Mouse (Mus musculus): ENCODE data around the gene Bdkrb1. TPM values are rescaled to one million over a fixed set of nuclear protein-coding genes. Genes with fewer than 3 reads are reported as not detected.

The Bdkrb1 gene
- total RNA-seq, 2 experiments from 2014 or later, result 0.20 TPM; not detected in 1

DNA sequence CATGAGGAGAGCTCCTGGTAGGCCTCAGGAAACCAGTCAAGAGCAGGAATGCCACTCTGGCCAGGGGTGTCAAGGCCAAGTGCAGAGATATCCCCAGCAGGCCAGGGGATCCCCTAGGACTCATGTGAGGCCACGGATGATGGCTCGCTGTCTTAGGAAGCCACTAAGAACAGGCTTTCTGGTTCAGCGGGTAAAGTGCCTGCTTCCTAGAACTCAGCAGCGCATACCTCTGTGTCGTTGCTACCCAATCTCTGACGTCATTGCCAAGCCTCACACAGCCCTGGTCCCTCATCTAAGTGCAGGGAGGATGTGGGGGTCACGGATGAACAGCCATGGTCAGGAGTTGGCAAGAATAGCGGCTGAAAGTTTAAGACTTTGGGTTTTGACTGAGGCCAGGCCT lies 5.8 kb upstream of the Bdkrb1 start:
- DNase-seq (ENCODE audit: low spot score in 2 of 2), result no peak

DNA sequence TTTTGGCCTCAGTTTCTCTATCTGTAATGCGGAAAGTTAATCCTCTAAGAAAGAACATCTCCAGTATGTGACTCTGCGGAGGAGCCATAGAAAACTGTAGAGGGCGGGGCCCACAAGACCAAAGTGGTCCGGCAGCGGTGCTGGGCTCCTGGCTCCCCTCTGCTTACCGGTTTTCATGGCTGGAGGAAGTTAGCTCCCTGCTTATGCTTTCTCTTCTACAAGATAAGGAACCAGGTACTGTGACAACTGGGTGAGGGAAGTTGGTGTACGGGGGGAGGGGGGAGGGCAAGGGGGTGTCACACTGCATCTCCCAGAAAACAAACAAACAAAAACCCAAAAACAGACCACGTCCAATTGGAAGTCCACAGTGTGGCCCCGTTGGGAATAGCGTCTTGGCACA lies 4.4 kb upstream of the Bdkrb1 start:
- DNase-seq (ENCODE audit: low spot score in 2 of 2), result no peak

DNA sequence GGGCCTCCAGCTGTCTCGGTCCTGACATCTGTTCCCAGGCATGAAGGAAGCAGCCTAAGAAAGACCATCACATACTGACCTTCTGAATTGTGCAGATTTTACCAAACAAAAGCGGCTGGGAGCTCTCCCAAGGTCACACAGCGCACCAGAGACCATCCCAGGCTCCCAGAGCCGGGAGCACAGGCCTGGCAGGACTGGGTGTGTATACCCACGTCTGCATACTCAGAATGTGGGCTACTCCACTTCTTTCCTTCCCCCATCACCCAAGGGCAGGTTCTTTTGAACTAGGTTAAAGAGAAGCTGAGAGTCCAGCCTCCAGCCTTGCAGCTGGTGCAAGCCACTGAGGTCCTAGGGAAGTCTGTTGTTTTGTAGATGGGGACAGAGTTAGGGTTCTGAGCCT lies 3.8 kb upstream of the Bdkrb1 start:
- DNase-seq (ENCODE audit: low spot score in 2 of 2), result no peak

DNA sequence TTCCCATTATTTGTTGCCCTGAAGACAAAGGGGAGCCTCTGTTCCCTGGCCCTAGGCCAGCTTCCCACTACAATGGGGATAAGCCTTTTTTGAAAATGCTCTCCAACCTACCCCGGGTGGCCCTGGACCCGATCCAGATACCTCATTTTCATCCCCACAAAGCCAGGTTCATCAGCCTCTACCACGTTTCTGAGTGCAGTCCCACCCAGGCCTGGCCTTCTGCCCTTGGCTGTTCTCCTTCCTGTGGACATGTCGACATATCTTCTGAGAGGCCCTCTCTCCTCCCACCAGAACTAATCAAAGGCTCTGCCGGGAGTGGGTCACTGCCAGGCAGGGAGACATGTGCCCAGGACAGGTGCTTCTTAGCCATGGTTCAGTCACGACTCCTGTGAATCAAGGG lies 1.3 kb upstream of the Bdkrb1 start:
- no peak for DNase-seq (ENCODE audit: low spot score in 2 of 2)

DNA sequence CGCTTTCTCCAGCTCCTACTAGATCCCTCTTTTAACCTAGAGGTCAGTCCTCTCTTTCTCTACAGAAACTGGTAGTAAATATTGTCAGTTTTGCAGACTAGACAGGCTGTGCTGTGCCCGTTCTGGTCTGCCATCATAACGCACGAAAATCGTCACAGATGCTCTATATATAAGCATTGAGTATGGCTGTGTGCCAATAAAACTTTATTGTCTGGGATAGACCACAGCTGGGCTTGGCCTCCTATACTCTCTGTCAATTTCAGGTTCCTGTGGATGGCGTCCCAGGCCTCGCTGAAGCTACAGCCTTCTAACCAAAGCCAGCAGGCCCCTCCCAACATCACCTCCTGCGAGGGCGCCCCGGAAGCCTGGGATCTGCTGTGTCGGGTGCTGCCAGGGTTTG lies 1.0 kb downstream of the Bdkrb1 start:
- no peak for DNase-seq (ENCODE audit: low spot score in 2 of 2)

DNA sequence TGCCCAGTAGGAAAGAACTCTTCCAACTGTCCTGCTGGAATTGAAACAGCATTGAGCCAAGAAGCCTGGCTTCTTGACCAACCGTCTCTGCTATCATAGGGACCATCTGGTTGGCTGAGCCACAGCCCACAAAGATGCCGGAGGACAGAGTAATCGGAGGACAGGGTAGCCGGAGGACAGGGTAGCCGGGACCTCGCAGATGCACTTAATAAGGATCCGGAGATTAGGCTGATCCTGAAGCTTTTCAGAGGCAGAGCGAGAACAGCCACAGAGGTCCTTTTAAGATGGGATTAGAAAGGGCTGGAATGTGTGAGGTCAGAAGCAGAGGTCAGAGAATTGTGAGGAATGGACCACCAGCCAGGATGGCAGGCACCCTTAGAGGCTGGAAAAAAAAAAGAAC lies 2.3 kb downstream of the Bdkrb1 start:
- no peak for DNase-seq (ENCODE audit: low spot score in 2 of 2)

DNA sequence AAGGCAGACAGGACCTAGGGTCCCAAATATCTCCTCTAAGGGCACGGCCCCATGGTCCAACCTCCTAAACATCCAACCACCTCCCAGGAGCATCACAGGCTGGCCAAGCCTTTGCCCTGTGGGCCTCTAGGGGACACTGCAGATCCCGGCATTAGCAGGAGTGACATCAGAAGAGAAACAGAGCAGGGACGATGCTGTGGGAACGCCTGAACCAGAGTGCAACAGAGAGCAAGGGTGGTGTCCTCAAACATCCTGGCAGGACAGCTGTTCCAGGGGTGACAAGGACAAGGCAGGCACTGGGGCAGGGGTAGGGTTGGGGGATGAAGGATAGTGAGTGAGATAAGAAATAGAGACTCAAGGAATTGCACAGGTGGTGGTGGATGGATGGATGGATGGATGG lies 4.0 kb downstream of the Bdkrb1 start:
- no peak for DNase-seq (ENCODE audit: low spot score in 2 of 2)

DNA sequence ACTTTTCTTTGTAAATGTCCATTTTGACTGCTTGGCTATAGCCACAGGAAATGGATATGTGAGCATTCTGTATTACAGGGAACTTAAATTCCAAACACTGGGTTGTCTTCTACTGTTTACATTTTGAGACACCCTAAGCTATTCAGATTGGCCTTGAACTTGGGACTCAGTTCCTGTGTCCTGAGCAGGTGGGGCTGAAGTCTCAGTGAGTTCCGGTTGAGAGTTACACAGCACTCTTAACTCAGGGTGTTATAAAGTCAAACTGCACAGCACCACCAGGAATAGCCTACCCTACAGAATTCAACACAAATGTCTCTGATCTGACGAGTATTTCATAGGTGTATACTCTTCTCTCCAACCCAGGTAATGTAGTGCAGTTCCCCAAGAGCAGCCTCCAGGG lies 8.2 kb downstream of the Bdkrb1 start:
- DNase-seq (ENCODE audit: low spot score in 2 of 2), result no peak

DNA sequence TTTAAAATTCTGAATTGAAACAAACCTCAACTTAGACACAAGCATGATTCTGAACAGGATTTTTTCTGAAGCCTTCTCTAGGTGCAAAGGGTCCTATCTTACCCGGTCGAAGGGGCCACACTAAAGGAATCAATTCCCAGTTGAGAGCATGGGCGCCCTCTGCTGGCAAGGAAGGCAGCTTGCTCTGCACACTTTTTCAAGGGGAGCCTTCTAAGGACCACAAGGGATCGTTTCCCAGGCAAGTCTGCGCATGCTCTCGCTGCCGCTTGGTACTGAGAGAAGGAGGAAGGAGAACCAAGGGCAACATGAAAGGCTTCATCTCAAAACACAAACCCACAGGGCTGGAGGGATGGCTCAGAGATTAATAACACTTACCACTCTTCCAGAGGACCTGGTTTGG lies 8.9 kb downstream of the Bdkrb1 start:
- peak in 1 of 2 experiments; percentile 51 for DNase-seq (ENCODE audit: low spot score in 2 of 2)

DNA sequence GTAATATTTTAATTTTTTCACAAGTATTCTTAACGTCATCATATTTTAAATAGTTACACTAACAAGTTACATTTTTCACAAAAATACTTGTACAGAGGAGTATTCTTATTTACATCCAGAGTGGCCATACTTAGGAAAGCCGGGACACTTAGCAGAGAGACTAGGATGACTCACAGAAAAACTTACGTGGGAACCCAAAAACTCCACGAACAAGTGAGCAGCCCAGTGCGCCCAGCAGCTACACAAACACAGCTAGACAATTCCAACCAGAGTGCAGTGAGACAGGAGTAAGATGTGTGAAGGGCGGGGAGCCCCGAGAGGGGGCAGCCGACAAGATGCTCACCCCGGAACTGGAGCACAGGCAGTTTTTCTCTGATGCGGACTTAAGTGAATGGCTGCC lies 10.7 kb downstream of the Bdkrb1 start:
- DNase-seq (ENCODE audit: low spot score in 2 of 2), result no peak

DNA sequence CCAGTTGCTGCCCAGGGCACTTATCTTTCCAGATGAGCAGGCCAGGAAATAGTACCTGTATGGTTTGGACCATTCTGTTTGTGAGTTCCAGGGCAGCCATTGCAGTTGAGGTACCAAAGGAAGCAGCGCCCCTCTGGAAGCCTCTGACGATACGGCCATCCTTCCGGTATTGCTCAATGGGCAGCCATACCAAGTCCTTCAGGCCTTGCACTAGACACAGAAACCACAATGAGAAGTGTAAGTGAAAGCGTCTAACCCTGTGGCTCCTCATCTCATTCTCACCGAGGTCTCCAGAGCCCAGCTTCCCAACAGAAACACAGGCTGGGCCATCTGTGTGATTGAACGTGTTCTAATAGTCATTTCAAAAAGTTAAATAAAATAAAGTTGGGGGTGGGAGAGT lies 19.2 kb downstream of the Bdkrb1 start:
- DNase-seq (ENCODE audit: low spot score in 2 of 2), result no peak

DNA sequence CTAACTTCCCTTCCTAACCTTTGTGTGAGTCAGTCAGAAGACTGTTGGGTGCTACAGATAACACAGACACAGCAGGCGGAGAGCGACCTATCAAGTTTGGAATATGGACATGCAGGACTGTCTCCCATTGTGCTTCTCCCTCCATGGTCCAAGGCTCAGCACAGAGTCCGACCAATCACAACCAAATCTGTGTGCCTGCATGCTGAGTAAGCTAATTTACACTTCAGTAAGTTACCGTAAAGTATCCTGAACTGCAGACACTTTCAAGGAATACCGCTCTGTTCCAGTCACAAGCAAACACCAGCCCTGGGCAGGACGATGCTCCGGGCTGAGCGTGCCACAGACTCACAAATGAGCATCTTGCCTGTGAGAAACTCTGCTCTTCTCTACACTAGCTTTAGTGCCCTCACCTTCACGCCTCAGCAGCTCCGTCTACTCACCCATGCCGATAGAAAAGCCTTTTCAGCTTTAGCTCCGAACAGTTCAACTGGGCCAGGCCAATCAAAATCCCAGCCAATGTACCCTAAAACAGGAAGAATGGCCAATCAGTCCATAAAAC lies 20.2 kb downstream of the Bdkrb1 start:
- no peak for DNase-seq (ENCODE audit: low spot score in 2 of 2)

DNA sequence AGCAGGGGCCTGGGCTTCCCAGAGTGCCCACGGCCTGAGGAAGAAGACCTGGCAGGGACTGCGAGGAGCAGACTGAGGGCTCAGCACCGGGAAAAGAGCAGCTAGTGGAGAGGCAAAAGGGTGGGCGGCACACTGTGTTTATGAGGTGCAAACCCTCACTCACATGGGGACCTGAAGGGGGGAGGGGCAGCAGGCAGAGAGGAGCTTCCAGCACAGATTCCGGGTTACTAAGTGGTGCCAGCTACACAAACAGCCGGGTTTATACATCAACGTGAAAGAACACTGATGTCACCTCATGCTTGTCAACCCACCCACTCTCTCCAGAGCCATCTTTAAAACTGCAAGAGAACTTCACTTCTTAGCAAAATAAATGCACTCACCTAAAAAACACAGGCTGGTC lies 22.9 kb downstream of the Bdkrb1 start:
- no peak for DNase-seq (ENCODE audit: low spot score in 2 of 2)

DNA sequence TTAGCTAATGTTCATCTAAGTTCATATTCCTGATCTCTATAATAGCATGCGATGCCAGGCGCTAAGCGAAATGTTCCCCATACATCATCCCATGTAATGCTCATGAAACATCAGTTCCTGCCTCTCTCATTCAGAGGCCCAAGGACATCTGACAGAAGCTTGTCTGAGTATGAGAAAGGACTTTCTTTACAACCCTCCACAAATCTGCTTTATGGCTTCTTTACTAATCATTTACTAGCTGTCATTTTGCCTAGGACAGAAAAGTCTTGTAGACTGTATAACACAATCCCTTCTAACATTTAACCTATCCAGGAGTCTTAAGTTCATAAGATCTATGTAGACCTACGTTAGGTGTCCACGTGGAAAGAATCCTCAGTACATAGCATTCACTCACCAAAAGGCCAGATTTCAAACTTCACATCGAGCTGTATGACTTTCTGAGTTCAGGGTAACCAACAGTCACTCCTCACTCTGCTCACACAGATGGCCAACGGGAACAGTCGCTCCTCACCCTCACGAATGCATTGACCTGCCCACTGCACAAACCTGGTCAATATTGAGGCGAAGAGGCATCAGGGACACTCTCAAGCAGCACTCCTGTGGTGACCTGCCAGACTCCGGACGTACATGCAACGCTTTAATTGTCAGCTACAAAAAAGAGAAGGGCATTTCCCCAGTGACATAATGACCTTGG lies 31.6 kb downstream of the Bdkrb1 start:
- DNase-seq (ENCODE audit: low spot score in 2 of 2), result no peak

DNA sequence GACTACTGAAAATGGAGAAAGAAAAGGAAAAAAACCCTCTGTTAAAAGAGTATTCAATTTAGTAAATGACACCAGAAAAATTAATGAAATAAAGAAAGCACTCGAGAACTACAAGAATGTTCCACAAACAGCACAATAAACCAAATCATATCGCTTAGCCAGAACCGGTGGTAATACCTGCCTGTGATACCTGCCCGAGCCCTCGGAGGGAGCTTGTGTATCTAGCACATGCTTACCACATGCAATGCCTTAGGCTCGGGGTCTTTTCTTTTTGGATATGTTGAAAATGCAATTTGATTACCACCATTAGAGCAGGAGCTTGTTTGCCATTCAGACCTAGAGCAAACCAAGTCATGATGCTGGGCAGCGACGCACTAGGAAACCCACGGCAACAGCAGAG lies 33.7 kb downstream of the Bdkrb1 start:
- no peak for DNase-seq (ENCODE audit: low spot score in 2 of 2)

DNA sequence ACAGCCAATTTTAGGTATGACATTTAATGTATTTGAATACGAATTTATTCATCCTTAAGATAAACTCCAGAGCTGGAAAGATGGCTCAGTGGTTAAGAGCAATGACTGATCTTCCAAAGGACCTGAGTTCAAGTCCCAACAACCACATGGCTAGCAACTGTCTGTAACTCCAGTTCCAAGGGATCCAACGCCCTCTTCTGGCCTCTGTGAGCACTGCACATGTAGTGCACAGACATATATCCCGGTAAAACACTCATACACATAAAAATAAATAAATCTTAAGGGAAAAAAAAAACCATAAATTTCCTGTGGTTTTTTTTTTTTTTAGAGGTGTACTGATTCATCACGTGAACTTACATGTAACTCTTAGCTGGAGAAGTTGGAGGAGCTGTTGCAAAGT lies 34.7 kb downstream of the Bdkrb1 start:
- DNase-seq (ENCODE audit: low spot score in 2 of 2), result no peak

DNA sequence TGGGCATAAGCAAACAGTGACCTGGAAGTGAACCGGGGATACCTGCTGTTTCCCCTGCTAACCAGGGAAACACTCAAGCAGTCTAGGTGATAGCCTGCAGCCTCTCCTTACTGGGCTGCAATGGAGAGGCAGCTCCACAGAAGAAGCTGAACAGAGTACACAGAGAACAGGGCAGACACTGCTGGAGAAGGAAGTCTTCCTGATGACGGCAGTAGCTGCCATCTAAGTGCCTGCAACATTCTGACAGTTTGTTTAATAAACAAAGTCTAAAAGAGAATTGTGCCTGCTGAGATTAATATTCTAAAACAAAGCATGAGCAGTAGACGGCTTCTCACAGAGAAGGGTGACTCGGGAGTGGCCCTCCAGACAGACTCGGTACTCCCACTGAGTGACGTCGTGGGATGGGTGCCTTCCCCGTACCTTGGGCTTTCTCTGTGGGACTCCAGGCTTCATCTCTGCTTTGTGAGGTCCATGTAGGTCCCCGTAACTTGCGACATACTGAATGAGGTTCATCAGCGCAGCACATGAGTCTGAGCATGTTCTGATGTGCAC lies 40.0 kb downstream of the Bdkrb1 start:
- DNase-seq (ENCODE audit: low spot score in 2 of 2), result no peak

Other genes starting within 250 kb of the Bdkrb1 start
- gene D430019H16Rik, start 149.2 kb upstream of the Bdkrb1 start, total RNA-seq (2021), result 1 to 10 TPM; 6.4 to 6.7 TPM
- gene Bdkrb2, start 39.9 kb upstream of the Bdkrb1 start, total RNA-seq (2021), result 1 to 10 TPM; 2.3 to 2.5 TPM
- 10 to 100 TPM in 1 of 2 experiments, 1 to 10 TPM in 1; 9.1 to 10.3 TPM for gene Gskip, start 81.7 kb downstream of the Bdkrb1 start, total RNA-seq (2021)
- 10 to 100 TPM; 18.7 to 21.9 TPM for gene Atg2b, start 82.1 kb downstream of the Bdkrb1 start, total RNA-seq (2021)
- gene Ak7, start 102.9 kb downstream of the Bdkrb1 start, total RNA-seq (2021), result under 1 TPM in 1 of 2 experiments, not detected in 1; 0.13 TPM
- 100 to 1,000 TPM; 135 to 137 TPM for gene Papola, start 181.6 kb downstream of the Bdkrb1 start, total RNA-seq (2021)

Measured in gastrocnemius, postnatal 4 days (tissue).